Mouse (Mus musculus) E14TG2a.4 (cell line): ENCODE measurements around the gene Ptcd1.
A peak's percentile ranks its signal among the peaks of the same experiment; 100 is the strongest.

Experiments
- H3K27me3 ChIP-seq: 2 replicates; pipeline ENCODE4 v1.6.1; 2014; ENCODE audit warnings: low read length, control low read depth; ENCODE audit not compliant: insufficient read depth
- H3K36me3 ChIP-seq: 2 replicates; pipeline ENCODE4 v1.6.1; 2014; ENCODE audit warnings: low read length, control low read depth; ENCODE audit not compliant: insufficient read depth
- H3K4me1 ChIP-seq: replicated peaks from 2 replicates; pipeline ENCODE4 v1.6.1; 2014; ENCODE audit warnings: low read depth, low read length, control low read depth
- H3K4me3 ChIP-seq: replicated peaks from 2 replicates; pipeline ENCODE4 v1.5.1; 2014; ENCODE audit warnings: mild to moderate bottlenecking, low read length
- H3K9me3 ChIP-seq: 2 replicates; pipeline ENCODE4 v1.6.1; 2014; ENCODE audit warnings: low read length, control low read depth
- CTCF ChIP-seq: conservative IDR thresholded peaks from 2 replicates; pipeline ENCODE4 v1.5.1; 2014; ENCODE audit warnings: low read length
- NANOG ChIP-seq: IDR thresholded peaks from 2 replicates; pipeline ENCODE4 v1.6.1; 2014; ENCODE audit warnings: borderline replicate concordance, low read length, mixed read lengths
- POU5F1 ChIP-seq: IDR thresholded peaks from 2 replicates; pipeline ENCODE4 v1.6.1; 2014; ENCODE audit warnings: low read length, borderline replicate concordance

Ptcd1 gene

DNA sequence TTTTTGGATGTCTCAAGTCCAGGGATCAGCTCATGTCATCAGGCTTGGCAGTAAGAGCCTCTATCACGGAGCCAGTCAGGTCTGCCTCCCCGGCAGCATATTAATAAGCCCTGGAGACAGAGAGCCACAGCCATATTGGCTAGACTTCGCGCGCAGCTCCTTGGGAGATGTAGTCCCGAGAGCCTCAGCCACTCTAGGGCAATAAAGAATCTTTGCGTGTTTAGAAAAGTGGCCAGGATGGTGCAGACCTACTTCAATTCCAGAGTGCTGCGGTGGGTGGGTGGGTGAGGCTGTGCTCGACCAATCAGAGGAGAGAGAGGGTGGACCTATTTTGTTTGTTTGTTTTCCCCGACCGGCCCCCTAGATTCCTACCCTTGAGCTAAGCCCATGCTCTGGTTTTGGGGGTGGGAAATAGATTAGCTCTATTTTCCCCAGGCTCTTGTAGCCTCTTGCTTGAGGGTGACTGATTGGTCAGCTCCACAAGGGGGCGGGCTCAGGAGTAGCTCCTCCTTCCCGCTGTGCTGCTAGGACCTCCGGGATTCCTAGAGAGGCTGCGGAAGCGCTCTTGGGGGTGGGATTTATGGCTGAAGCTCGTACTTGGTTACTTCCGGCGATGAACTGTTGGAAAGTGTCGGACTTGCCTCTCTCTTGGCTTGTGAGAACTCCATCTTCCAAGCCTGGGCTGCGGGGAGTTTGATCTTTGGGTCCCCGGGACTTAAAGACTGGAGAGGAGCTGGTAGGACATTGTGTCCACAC, 37.2 kb upstream of the Ptcd1 start, which contains the start of gene Zkscan5:
TSS of gene Zkscan5 (plus strand) at position 627 of the 756 bp plus-strand sequence.
- H3K36me3 ChIP-seq: peaks cover 10% of the 10 kb centered on the region; the same call in 1 of the 2 replicates
- no peaks in the 10 kb centered on the region for H3K27me3 ChIP-seq
- peaks cover 54% of the 10 kb centered on the region for H3K4me1 ChIP-seq
- no peaks in the 10 kb centered on the region for H3K9me3 ChIP-seq
- TF ChIP-seq NANOG: no peak
- no peak for TF ChIP-seq POU5F1
- no peak for TF ChIP-seq CTCF
- peak within 1 kb of the TSS; percentile 88 for H3K4me3 ChIP-seq

DNA sequence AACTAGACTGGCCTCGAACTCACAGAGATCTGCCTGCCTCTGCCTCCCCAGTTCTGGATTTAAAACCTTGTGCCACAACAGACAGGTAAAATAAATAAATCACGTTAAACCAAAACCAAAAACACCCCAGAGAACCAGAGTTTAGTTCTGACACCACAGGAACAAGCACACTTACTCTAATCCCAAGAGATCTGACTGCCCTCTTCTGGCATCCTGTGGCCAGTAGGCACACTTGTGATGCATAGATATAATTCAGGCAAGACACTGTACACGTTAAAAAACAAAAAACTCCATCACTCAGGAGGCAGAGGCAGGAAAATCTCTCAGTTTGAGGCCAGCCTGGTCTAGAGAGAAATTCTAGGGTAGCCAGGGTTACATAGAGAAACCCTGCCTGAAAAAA, 35.5 kb upstream of the Ptcd1 start:
- Histone ChIP-seq H3K4me3 (0 out of 2 replicates have a peak overlapping the region, but pooled peaks have one; percentile 88), H3K27me3 (no peaks in the 10 kb centered on the region), H3K4me1 (peaks cover 44% of the 10 kb centered on the region), H3K36me3 (peaks cover 17% of the 10 kb centered on the region), H3K9me3 (no peaks in the 10 kb centered on the region)
- TF ChIP-seq POU5F1 (no peak), NANOG (no peak), CTCF (no peak)

GRCm38 (mm10) chr5:145201321-145201991, 34.5 kb upstream of the Ptcd1 start, which contains the start of gene Zkscan14:
Zkscan14 (minus strand) TSS chr5:145201868.
- H3K4me3 ChIP-seq: peak within 1 kb of the TSS; percentile 97
- H3K9me3 ChIP-seq: no peaks in the 10 kb centered on the region
- peaks cover 36% of the 10 kb centered on the region for H3K4me1 ChIP-seq
- TF ChIP-seq CTCF (no peak), NANOG (no peak), POU5F1 (no peak)
- H3K36me3 ChIP-seq: peaks cover 21% of the 10 kb centered on the region
- no peaks in the 10 kb centered on the region for H3K27me3 ChIP-seq

DNA sequence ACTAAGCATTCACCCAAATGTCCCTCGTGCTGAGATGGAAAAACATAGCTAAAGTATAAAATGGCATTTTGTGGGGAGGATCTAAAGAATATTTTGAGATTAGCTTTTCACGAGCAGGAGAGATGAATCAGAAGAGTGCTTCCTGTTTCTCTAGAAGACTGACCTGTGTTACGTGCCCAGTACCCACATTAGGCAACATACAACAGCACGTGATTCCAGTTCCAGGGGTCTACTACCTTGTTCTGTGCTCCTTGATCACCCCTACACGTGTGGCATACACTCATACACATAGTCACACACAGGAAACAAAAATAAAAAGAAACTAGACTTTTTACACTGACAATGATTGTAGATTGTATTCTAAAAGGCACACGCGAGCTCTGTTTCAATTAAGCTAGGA, 33.5 kb upstream of the Ptcd1 start:
- H3K9me3 ChIP-seq: no peaks in the 10 kb centered on the region
- H3K4me3 ChIP-seq: peak overlapping the region; percentile 97; the same call in 1 of the 2 replicates
- peaks cover 32% of the 10 kb centered on the region for H3K36me3 ChIP-seq
- H3K4me1 ChIP-seq: peaks cover 31% of the 10 kb centered on the region
- H3K27me3 ChIP-seq: no peaks in the 10 kb centered on the region
- TF ChIP-seq NANOG (no peak), CTCF (no peak), POU5F1 (no peak)

DNA sequence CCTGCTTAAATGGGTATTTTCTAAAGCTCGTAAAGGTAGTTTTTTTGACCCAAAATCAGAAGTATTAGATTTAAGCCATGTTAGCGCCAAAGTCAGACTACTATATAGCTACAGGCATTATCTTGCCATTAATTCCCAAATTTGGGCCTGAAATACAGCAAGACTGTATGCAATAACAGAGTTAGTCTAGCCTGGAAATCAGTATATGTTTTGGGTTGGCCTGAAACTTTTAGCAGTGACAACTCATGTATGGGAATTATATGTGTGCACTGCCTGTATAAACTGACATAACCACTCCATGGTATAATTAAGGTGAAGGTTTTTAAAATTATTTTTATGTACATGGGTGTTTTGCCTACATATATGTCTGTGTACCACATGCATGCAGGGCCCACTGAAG, 25.1 kb upstream of the Ptcd1 start, which contains the start of gene Atp5j2:
TSS of gene Atp5j2 (minus strand) at position 101 of the 400 bp plus-strand sequence.
- TF ChIP-seq CTCF: no peak
- TF ChIP-seq POU5F1: no peak
- TF ChIP-seq NANOG: no peak
- Histone ChIP-seq H3K4me1 (peaks cover 49% of the 10 kb centered on the region), H3K36me3 (peaks cover 68% of the 10 kb centered on the region), H3K27me3 (no peaks in the 10 kb centered on the region), H3K9me3 (no peaks in the 10 kb centered on the region), H3K4me3 (peak within 1 kb of the TSS; percentile 98)

DNA sequence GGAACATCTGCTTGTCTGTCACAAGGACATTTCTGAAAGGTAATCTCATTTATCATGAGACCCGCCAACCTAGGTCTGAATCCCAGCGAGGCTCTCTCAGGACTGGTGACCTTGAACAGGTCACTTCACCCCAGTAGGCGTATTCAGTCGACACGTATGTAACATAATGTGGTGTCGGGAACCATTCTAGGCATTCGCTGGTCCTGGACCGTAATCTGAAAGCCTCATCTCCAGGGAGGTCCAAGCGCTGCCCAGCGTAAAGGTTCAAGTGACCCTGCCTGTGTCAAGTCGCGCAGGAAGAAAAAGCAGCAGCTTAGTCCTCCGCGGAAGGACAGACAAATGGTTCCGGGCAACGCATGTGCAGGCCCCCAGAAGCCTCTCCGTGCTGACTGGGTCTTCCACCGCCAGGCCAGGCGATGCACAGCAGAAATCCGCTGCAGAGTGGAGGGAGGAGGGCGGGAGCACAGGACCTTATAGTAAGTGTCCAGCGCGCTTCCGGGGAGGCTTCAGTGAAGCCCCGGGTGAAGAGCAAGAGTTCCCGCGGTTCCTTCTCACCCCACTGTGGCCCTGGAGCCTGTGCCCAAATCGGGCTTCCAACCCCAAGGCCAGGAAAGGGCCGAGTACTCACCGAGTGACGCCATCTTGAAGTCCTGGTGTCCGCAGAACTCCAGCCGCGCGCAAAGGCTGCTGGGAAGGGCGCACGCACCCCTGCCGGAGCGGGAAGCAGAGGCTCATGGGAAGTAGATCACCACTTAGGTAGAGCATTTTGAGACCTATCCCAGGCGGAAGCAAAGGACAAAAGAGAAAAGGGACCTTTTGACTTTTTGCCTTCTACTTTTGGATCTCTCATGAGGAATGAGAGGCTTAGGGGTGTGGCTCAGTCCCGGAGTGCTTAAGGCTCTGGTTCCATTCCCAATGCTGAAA, 24.2 kb upstream of the Ptcd1 start:
- Histone ChIP-seq H3K4me1 (peaks cover 57% of the 10 kb centered on the region), H3K36me3 (peaks cover 71% of the 10 kb centered on the region), H3K4me3 (peak overlapping the region; percentile 98), H3K27me3 (no peaks in the 10 kb centered on the region), H3K9me3 (no peaks in the 10 kb centered on the region)
- peak; percentile 27; the same call in 1 of the 2 replicates for TF ChIP-seq NANOG
- TF ChIP-seq CTCF: no peak
- no peak for TF ChIP-seq POU5F1

DNA sequence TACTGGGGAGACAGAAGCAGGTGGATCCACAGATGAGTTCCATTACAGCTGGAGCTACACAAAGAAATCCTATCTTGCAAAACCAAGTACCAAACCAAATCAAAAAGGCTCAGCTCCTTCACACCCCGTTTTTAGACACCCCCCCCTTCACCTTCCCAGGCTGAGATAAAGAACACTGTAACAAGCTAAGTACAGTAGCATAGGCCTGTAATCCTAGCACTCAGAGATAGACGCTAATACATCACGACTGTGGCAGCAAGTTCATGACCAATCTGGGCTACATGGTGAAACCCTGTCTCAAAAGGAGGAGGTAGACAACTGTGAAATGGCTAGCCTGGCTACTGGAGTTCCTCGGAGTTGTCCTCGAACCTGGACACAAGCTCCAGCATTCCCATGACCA, 23.5 kb upstream of the Ptcd1 start:
- Histone ChIP-seq H3K27me3 (no peaks in the 10 kb centered on the region), H3K4me1 (peaks cover 63% of the 10 kb centered on the region), H3K36me3 (peaks cover 71% of the 10 kb centered on the region), H3K4me3 (peak overlapping the region; percentile 98), H3K9me3 (no peaks in the 10 kb centered on the region)
- TF ChIP-seq CTCF: no peak
- TF ChIP-seq POU5F1: no peak
- TF ChIP-seq NANOG: no peak

GRCm38 (mm10) chr5:145189416-145189815, 22.5 kb upstream of the Ptcd1 start:
- peaks cover 63% of the 10 kb centered on the region for H3K4me1 ChIP-seq
- no peaks in the 10 kb centered on the region for H3K27me3 ChIP-seq
- TF ChIP-seq CTCF (no peak), POU5F1 (no peak), NANOG (no peak)
- no peaks in the 10 kb centered on the region for H3K9me3 ChIP-seq
- peaks cover 71% of the 10 kb centered on the region for H3K36me3 ChIP-seq
- H3K4me3 ChIP-seq: peak overlapping the region; percentile 98
